Mouse (Mus musculus): ENCODE results near the gene Ran. TPM values are rescaled to one million over a fixed set of nuclear protein-coding genes. Genes with fewer than 3 reads are reported as not detected.
A peak's percentile ranks its signal among the peaks of the same experiment; 100 is the strongest.
"Not testable (repeated sequence)": the region's sequence is repeated elsewhere in the genome, so short reads cannot be mapped to it uniquely, and the experiment has no call there.

Gene Ran
- 737 and 751 TPM in 2 replicates for polyA plus RNA-seq (2014; fragmentation: Nextera tagmentation; extraction: Ambion mirVana)

DNA sequence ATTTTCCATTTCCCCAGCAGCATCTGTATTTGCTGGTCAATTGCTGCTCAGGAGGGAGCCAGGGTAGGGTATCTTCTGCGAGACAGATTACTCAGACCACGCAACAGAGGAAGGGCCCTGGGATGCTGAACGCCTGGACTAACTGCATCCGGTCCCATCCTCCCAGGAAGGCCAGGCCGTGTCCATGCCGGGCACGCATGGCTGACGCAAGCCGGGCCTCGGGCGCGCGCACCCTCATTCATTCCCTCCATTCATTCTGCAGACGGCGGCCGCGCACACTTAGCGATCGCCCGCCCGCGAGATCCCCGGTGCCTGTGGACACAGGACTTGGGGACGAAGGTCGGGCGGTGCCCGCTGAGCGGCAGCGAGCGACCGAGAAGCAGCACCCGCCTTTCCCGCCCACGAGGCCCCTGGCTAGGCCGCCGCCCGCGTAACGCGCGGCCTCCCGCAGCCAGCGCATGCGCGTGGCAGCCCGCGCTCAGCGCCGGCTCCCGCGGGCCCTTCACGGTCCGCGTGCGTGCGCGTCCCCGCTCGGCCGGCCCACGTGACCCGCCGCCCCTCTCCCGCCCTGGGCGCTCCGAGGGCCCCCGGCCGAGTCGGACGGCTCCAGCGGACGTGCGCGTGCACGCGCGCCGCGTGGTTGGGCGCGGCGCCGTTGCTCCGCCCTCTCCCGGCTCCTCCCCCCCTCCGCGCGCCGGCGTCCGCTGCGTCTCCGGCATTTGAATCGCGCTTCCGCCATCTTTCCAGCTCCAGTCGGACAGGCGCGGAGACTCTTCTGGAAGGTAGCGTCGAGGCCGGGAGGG, at the start of gene Ran:
Gene Ran (plus strand): TSS at position 573 of the 803 bp plus-strand sequence.
- Histone ChIP-seq H3K36me3 (ENCODE audit: insufficient read depth) (peaks cover 28% of the 10 kb centered on the region), H3K4me1 (ENCODE audit: insufficient read depth) (peaks cover 5% of the 10 kb centered on the region; the same call in 1 of the 2 replicates), H3K4me3 (ENCODE audit: low read depth, low read length) (peak within 1 kb of the TSS; percentile 95), H3K27ac (ENCODE audit: low read depth) (peak within 1 kb of the TSS; percentile 98), H3K4me2 (peak within 1 kb of the TSS; percentile 72), H3K9ac (peak within 1 kb of the TSS; percentile 97), H3K27me3 (ENCODE audit: insufficient read depth, low read length) (no peaks in the 10 kb centered on the region), H3K9me3 (ENCODE audit: low read depth, low read length) (no peaks in the 10 kb centered on the region)
- no peak for TF ChIP-seq CTCF (IDR thresholded peaks at IDR 0.05; ENCODE audit: low read depth)
- under 1% methylated on average over 97 of the region's 102 CpGs for WGBS
- DNase-seq, result peak; percentile 98
- peak; percentile 93 for ATAC-seq (ENCODE audit: insufficient read depth)

GRCm38 (mm10) chr5:128970878-128971277, 49.0 kb upstream of the Ran start:
- 63% methylated on average over 10 of the region's 10 CpGs for WGBS
- H3K4me1 ChIP-seq (ENCODE audit: insufficient read depth), result no peaks in the 10 kb centered on the region
- DNase-seq (no peak), ATAC-seq (ENCODE audit: insufficient read depth) (peak; percentile 31; the same call in 1 of the 2 replicates)
- no peak overlapping the region for H3K9ac ChIP-seq
- H3K4me3 ChIP-seq (ENCODE audit: low read depth, low read length), result no peak overlapping the region
- H3K4me2 ChIP-seq, result no peak overlapping the region
- no peaks in the 10 kb centered on the region for H3K9me3 ChIP-seq (ENCODE audit: low read depth, low read length)
- no peak for TF ChIP-seq CTCF (IDR thresholded peaks at IDR 0.05; ENCODE audit: low read depth)
- H3K27ac ChIP-seq (ENCODE audit: low read depth), result no peak overlapping the region
- no peaks in the 10 kb centered on the region for H3K36me3 ChIP-seq (ENCODE audit: insufficient read depth)
- H3K27me3 ChIP-seq (ENCODE audit: insufficient read depth, low read length), result no peaks in the 10 kb centered on the region

- no peak overlapping the region for H3K9ac ChIP-seq
- no peaks in the 10 kb centered on the region for H3K27me3 ChIP-seq (ENCODE audit: insufficient read depth, low read length)
- DNase-seq (peak; percentile 88), ATAC-seq (ENCODE audit: insufficient read depth) (peak; percentile 62; the same call in 1 of the 2 replicates)
- H3K9me3 ChIP-seq (ENCODE audit: low read depth, low read length), result no peaks in the 10 kb centered on the region
- H3K27ac ChIP-seq (ENCODE audit: low read depth), result no peak overlapping the region
- H3K4me3 ChIP-seq (ENCODE audit: low read depth, low read length), result no peak overlapping the region
- H3K36me3 ChIP-seq (ENCODE audit: insufficient read depth), result no peaks in the 10 kb centered on the region
- peak; percentile 78 for TF ChIP-seq CTCF (IDR thresholded peaks at IDR 0.05; ENCODE audit: low read depth)
- WGBS, result 14% methylated on average over 14 of the region's 14 CpGs
- no peaks in the 10 kb centered on the region for H3K4me1 ChIP-seq (ENCODE audit: insufficient read depth)
- no peak overlapping the region for H3K4me2 ChIP-seq
Measured at GRCm38 (mm10) chr5:128971298-128971697, 48.6 kb upstream of the Ran start.

DNA sequence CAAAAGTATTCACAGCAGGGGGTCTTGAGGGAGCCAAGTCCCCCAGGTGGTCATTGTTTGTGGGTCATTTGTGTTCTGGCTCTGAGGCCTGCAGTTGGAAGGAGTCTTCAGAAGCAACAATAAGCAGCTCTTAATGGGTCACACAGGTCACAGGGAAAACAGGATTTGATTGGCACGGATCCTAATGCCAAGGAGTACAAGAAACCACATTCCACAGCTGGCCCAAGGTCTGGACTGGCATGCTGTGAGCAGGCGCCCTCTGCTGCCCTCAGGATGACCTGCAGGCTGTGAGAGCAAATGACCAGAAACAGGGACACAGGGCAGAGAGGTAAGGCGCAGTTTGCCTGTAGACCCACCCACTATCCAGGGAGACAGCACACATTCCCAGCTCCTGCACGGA, 43.6 kb upstream of the Ran start:
- H3K9ac ChIP-seq, result no peak overlapping the region
- no peak overlapping the region for H3K4me3 ChIP-seq (ENCODE audit: low read depth, low read length)
- H3K36me3 ChIP-seq (ENCODE audit: insufficient read depth), result no peaks in the 10 kb centered on the region
- WGBS, result 22% methylated on average over 4 of the region's 4 CpGs
- no peak overlapping the region for H3K4me2 ChIP-seq
- no peaks in the 10 kb centered on the region for H3K4me1 ChIP-seq (ENCODE audit: insufficient read depth)
- DNase-seq (peak; percentile 45), ATAC-seq (ENCODE audit: insufficient read depth) (no peak)
- peak; percentile 63 for TF ChIP-seq CTCF (IDR thresholded peaks at IDR 0.05; ENCODE audit: low read depth)
- H3K27ac ChIP-seq (ENCODE audit: low read depth), result no peak overlapping the region
- no peaks in the 10 kb centered on the region for H3K9me3 ChIP-seq (ENCODE audit: low read depth, low read length)
- H3K27me3 ChIP-seq (ENCODE audit: insufficient read depth, low read length), result no peaks in the 10 kb centered on the region

- not testable (repeated sequence) for DNase-seq; H3K4me3 ChIP-seq (ENCODE audit: low read depth, low read length); H3K9me3 ChIP-seq (ENCODE audit: low read depth, low read length); H3K27me3 ChIP-seq (ENCODE audit: insufficient read depth, low read length); ATAC-seq (ENCODE audit: insufficient read depth); H3K27ac ChIP-seq (ENCODE audit: low read depth); H3K4me1 ChIP-seq (ENCODE audit: insufficient read depth); H3K9ac ChIP-seq; H3K4me2 ChIP-seq; H3K36me3 ChIP-seq (ENCODE audit: insufficient read depth)
- WGBS, result 72% methylated on average over 1 of the region's 1 CpGs
Measured at GRCm38 (mm10) chr5:128977466-128977865, 42.4 kb upstream of the Ran start.

DNA sequence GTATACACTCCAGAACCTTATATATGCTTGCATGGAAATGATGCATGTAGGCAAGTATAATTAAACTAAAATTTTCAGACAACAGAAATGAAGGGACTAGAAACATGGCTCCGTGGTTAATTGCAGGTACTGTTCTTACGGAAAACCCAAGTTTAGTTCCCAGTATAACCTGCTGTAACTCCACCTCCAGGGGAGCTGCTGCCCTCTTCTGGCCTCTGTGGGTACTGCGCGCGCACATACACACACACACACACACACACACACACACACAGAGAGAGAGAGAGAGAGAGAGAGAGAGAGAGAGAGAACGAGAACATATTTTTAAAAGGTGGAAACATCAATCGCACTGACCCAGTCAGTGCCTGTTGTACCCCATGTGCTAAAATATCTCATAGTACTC, 40.9 kb upstream of the Ran start:
- ATAC-seq (ENCODE audit: insufficient read depth) (no peak), DNase-seq (no peak)
- Histone ChIP-seq H3K4me1 (ENCODE audit: insufficient read depth) (no peaks in the 10 kb centered on the region), H3K9me3 (ENCODE audit: low read depth, low read length) (no peaks in the 10 kb centered on the region), H3K36me3 (ENCODE audit: insufficient read depth) (no peaks in the 10 kb centered on the region), H3K4me2 (no peak overlapping the region), H3K9ac (no peak overlapping the region), H3K27ac (ENCODE audit: low read depth) (no peak overlapping the region), H3K4me3 (ENCODE audit: low read depth, low read length) (no peak overlapping the region), H3K27me3 (ENCODE audit: insufficient read depth, low read length) (no peaks in the 10 kb centered on the region)
- 0 out of 2 replicates have a peak, but pooled peaks have one; percentile 18 for TF ChIP-seq CTCF (IDR thresholded peaks at IDR 0.05; ENCODE audit: low read depth)
- 94% methylated on average over 7 of the region's 7 CpGs for WGBS

- no peaks in the 10 kb centered on the region for H3K4me1 ChIP-seq (ENCODE audit: insufficient read depth)
- 0 out of 2 replicates have a peak, but pooled peaks cover 9% of the 10 kb centered on the region for H3K36me3 ChIP-seq (ENCODE audit: insufficient read depth)
- DNase-seq (no peak), ATAC-seq (ENCODE audit: insufficient read depth) (no peak)
- no peak overlapping the region for H3K4me2 ChIP-seq
- no peaks in the 10 kb centered on the region for H3K27me3 ChIP-seq (ENCODE audit: insufficient read depth, low read length)
- H3K9me3 ChIP-seq (ENCODE audit: low read depth, low read length), result no peaks in the 10 kb centered on the region
- H3K9ac ChIP-seq, result no peak overlapping the region
- H3K4me3 ChIP-seq (ENCODE audit: low read depth, low read length), result no peak overlapping the region
- no peak overlapping the region for H3K27ac ChIP-seq (ENCODE audit: low read depth)
- WGBS, result 61% methylated on average over 7 of the region's 7 CpGs
- no peak for TF ChIP-seq CTCF (IDR thresholded peaks at IDR 0.05; ENCODE audit: low read depth)
Measured at GRCm38 (mm10) chr5:128980857-128981256, 39.0 kb upstream of the Ran start.

Measured in lung, embryonic 14.5 days (tissue).